Mouse (Mus musculus): ENCODE results near the gene Emc8. TPM values are rescaled to one million over a fixed set of nuclear protein-coding genes. Genes with fewer than 3 reads are reported as not detected.

The Emc8 gene
- polyA plus RNA-seq, 1 experiment = 78.9 TPM

- H3K27ac ChIP-seq (replicated peaks; ENCODE audit: low read depth, low read length) = no peak overlapping the region
- H3K4me1 ChIP-seq (ENCODE audit: control insufficient read depth, insufficient read depth, insufficient read length, low read length) = no peaks in the 10 kb centered on the region
- H3K4me3 ChIP-seq (ENCODE audit: insufficient read depth, low read depth, low read length) = no peak overlapping the region
Observed at GRCm38 (mm10) chr8:120675718-120676117, 7.3 kb upstream of the Emc8 start.

GRCm38 (mm10) chr8:120673298-120673697 lies 4.9 kb upstream of the Emc8 start:
- H3K4me1 ChIP-seq (ENCODE audit: control insufficient read depth, insufficient read depth, insufficient read length, low read length) = peaks cover 6% of the 10 kb centered on the region; the same call in 1 of the 2 replicates
- H3K4me3 ChIP-seq (ENCODE audit: insufficient read depth, low read depth, low read length) = no peak overlapping the region
- no peak overlapping the region for H3K27ac ChIP-seq (replicated peaks; ENCODE audit: low read depth, low read length)

DNA sequence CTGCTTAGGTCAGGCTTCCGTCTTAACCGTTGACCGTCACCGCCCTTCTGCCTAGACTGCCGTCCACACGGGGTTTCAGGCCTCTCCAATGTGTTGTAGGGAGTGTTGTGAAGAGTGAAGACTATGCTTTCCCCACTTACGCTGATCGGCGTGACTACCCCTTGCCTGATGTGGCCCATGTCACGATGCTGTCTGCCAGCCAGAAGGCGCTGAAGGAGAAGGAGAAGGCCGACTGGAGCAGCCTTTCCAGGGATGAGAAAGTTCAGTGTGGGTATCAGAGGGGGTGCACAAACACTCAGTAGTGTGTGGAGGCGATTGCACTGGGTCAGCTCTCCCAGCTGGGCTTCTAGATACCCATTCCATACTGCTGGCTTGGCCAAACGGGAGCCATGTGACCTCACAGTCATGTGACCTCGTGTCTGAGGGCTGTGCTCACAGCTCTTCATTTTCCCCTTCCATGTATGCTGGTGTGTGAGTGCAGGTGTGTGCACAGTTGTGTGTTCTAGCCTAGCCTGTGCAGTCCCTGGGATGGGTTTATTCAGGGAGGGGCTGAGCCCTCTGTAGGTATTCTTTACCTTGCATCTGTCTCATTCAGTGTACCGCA lies 4.4 kb upstream of the Emc8 start:
- Histone ChIP-seq H3K4me1 (ENCODE audit: control insufficient read depth, insufficient read depth, insufficient read length, low read length) (peaks cover 6% of the 10 kb centered on the region; the same call in 1 of the 2 replicates), H3K4me3 (ENCODE audit: insufficient read depth, low read depth, low read length) (no peak overlapping the region), H3K27ac (replicated peaks; ENCODE audit: low read depth, low read length) (no peak overlapping the region)

- H3K4me3 ChIP-seq (ENCODE audit: insufficient read depth, low read depth, low read length) = no peak overlapping the region
- peaks cover 10% of the 10 kb centered on the region for H3K4me1 ChIP-seq (ENCODE audit: control insufficient read depth, insufficient read depth, insufficient read length, low read length)
Observed at GRCm38 (mm10) chr8:120671775-120672174, 3.4 kb upstream of the Emc8 start.

GRCm38 (mm10) chr8:120667561-120668373 lies 606 bp downstream of the Emc8 start, which contains the start of the genes Gm27021 and Cox4i1:
Gene Gm27021 (minus strand): TSS chr8:120668079.
Gene Cox4i1 (plus strand): TSS chr8:120668222.
- Histone ChIP-seq H3K4me1 (ENCODE audit: control insufficient read depth, insufficient read depth, insufficient read length, low read length) (peaks cover 25% of the 10 kb centered on the region), H3K27ac (replicated peaks; ENCODE audit: low read depth, low read length) (peak within 1 kb of the TSS; percentile 94), H3K4me3 (ENCODE audit: insufficient read depth, low read depth, low read length) (peak within 1 kb of the TSS; percentile 86)

More at GRCm38 (mm10) chr8:120671775-120672174, 3.4 kb upstream of the Emc8 start:
- no peak overlapping the region for H3K27ac ChIP-seq (replicated peaks; ENCODE audit: low read depth, low read length)

GRCm38 (mm10) chr8:120666807-120667470 lies 1.4 kb downstream of the Emc8 start:
- Histone ChIP-seq H3K4me1 (ENCODE audit: control insufficient read depth, insufficient read depth, insufficient read length, low read length) (peaks cover 25% of the 10 kb centered on the region), H3K27ac (replicated peaks; ENCODE audit: low read depth, low read length) (no peak overlapping the region), H3K4me3 (ENCODE audit: insufficient read depth, low read depth, low read length) (peak overlapping the region; percentile 80)

GRCm38 (mm10) chr8:120665726-120666455 lies 2.5 kb downstream of the Emc8 start:
- Histone ChIP-seq H3K4me1 (ENCODE audit: control insufficient read depth, insufficient read depth, insufficient read length, low read length) (peaks cover 25% of the 10 kb centered on the region), H3K4me3 (ENCODE audit: insufficient read depth, low read depth, low read length) (peak overlapping the region; percentile 80), H3K27ac (replicated peaks; ENCODE audit: low read depth, low read length) (no peak overlapping the region)

DNA sequence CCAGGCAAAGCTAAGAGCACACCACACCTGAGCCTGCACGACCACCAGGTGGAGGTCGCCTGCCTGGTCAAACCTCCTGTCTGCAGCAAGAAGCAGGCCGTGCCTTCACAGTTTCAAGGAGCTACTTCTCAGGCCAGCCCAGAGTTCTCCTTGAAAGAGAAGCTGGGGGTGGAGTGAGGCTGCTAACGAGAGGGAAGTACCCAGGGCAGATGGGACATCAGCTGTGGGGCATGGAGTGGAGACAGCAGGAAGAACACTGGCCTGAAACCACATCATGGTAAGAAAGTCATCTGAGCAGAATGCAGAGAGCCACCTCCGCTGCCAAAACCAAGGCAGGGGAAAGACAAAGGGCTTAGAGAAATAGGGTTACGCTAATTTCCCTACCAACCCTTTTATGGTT lies 3.8 kb downstream of the Emc8 start:
- no peak overlapping the region for H3K4me3 ChIP-seq (ENCODE audit: insufficient read depth, low read depth, low read length)
- no peak overlapping the region for H3K27ac ChIP-seq (replicated peaks; ENCODE audit: low read depth, low read length)

GRCm38 (mm10) chr8:120657415-120657814 lies 11.0 kb downstream of the Emc8 start:
- Histone ChIP-seq H3K4me3 (ENCODE audit: insufficient read depth, low read depth, low read length) (no peak overlapping the region), H3K4me1 (ENCODE audit: control insufficient read depth, insufficient read depth, insufficient read length, low read length) (no peaks in the 10 kb centered on the region), H3K27ac (replicated peaks; ENCODE audit: low read depth, low read length) (no peak overlapping the region)

More for the DNA sequence above, 3.8 kb downstream of the Emc8 start:
- H3K4me1 ChIP-seq (ENCODE audit: control insufficient read depth, insufficient read depth, insufficient read length, low read length) = peaks cover 20% of the 10 kb centered on the region

DNA sequence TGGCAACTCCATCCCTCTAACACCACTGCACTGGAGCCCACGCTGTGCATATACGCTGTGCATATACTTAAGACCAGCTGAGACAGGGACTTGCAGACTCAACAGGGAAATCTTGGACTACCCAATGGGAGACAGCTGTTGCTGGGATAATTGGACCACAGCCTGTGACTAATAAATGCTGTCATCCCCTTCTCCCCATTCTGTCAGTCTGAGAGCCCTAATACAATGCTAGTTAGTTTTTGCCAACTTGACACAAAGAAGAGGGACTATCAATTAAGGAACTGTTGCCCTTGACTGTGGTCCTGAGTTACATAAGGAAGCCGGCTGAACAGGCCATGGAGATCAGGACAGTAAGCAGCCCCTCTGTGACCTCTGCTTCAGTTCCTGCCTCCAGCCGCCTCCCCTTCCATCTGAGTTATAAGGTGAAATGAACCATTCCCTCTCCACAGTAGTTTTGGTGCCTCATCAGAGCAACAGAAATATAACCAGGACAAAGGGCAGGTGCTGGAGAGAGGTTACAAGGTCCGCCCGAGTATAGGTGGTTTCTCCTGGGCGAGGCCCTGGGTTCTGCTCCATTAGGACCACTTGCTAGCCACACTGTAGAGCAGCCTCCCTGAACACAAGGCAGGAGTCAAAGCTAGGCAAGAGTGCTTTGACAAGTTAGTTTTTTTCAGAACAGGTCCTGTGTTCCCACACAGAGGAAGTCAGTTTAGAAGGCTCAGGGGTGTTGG lies 11.9 kb downstream of the Emc8 start:
- Histone ChIP-seq H3K4me3 (ENCODE audit: insufficient read depth, low read depth, low read length) (no peak overlapping the region), H3K4me1 (ENCODE audit: control insufficient read depth, insufficient read depth, insufficient read length, low read length) (no peaks in the 10 kb centered on the region)

GRCm38 (mm10) chr8:120647532-120647931 lies 20.8 kb downstream of the Emc8 start, which contains the start of gene 1190005I06Rik:
Gene 1190005I06Rik (minus strand): TSS chr8:120647632.
- H3K27ac ChIP-seq (replicated peaks; ENCODE audit: low read depth, low read length) = no peak within 1 kb of the TSS
- H3K4me3 ChIP-seq (ENCODE audit: insufficient read depth, low read depth, low read length) = no peak within 1 kb of the TSS
- H3K4me1 ChIP-seq (ENCODE audit: control insufficient read depth, insufficient read depth, insufficient read length, low read length) = peaks cover 5% of the 10 kb centered on the region; the same call in 1 of the 2 replicates

More for the DNA sequence above, 11.9 kb downstream of the Emc8 start:
- no peak overlapping the region for H3K27ac ChIP-seq (replicated peaks; ENCODE audit: low read depth, low read length)

GRCm38 (mm10) chr8:120644663-120645062 lies 23.7 kb downstream of the Emc8 start:
- H3K4me3 ChIP-seq (ENCODE audit: insufficient read depth, low read depth, low read length) = no peak overlapping the region
- peaks cover 5% of the 10 kb centered on the region; the same call in 1 of the 2 replicates for H3K4me1 ChIP-seq (ENCODE audit: control insufficient read depth, insufficient read depth, insufficient read length, low read length)
- peak overlapping the region; percentile 25; the same call in 1 of the 2 replicates for H3K27ac ChIP-seq (replicated peaks; ENCODE audit: low read depth, low read length)

- Histone ChIP-seq H3K27ac (replicated peaks; ENCODE audit: low read depth, low read length) (no peak overlapping the region), H3K4me1 (ENCODE audit: control insufficient read depth, insufficient read depth, insufficient read length, low read length) (peaks cover 5% of the 10 kb centered on the region; the same call in 1 of the 2 replicates), H3K4me3 (ENCODE audit: insufficient read depth, low read depth, low read length) (no peak overlapping the region)
Observed at GRCm38 (mm10) chr8:120642031-120642662, 26.2 kb downstream of the Emc8 start.
